Mouse (Mus musculus) ES-CJ7 (cell line): ENCODE measurements around the gene Txndc16.

Experiments
- DNase-seq: peaks from one replicate; pipeline ENCODE4 v3.0.0; 2011; ENCODE audit warnings: low read depth, low spot score

The Txndc16 gene

GRCm38 (mm10) chr14:45220090-45220956 lies at the start of gene Txndc16:
Gene Txndc16, minus strand, starts transcription at chr14:45220328.
- peak; percentile 62 for DNase-seq

GRCm38 (mm10) chr14:45263831-45264592 lies 43.9 kb upstream of the Txndc16 start:
- no peak for DNase-seq

DNA sequence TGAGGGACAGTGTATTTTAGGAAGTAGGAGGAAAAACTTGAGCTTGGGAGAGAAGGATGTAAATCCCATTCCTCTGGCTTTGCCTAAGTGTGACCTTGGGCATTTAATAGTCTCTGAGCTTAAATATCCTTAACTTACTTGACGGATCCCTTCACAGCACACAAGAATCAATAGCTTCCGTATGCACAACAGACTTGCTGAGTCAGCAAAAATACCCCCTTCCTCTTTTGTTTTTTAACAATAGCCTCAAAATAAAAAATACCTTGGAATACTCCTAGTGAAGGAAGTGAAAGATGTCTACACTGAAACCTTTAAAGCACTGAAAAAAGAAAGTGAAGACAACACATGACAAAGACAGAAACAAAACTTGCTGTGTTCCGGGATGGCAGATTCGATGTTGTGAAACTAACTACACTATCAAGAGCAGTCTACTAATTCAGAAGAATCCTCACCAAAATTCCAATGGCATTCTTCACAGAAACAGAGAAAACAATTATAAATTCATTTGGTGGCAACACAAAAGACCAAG lies 31.5 kb upstream of the Txndc16 start:
- DNase-seq = no peak

DNA sequence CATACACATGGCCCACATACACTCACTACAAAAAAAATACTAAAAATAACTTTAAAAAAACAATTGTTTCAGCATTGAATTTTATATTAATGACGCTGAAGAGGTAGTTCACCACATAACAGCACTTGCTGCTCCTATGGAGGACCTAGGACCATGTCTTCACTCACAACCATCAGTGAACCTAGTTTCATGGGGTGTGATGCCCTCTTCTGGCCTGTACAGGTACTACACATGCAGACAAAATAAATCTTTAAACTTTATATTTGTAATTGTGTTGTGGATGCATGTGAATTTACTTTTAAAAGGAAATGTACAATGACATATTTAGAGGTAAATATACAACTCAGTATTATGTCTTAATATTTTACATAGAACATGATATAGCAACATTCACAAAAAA lies 21.5 kb upstream of the Txndc16 start:
- DNase-seq = peak; percentile 27

GRCm38 (mm10) chr14:45239042-45239441 lies 18.9 kb upstream of the Txndc16 start:
- DNase-seq = no peak

GRCm38 (mm10) chr14:45220957-45221630 lies 966 bp upstream of the Txndc16 start:
- DNase-seq = peak; percentile 9

GRCm38 (mm10) chr14:45219281-45220089 lies 643 bp downstream of the Txndc16 start, which contains the start of gene Gpr137c:
Gene Gpr137c, plus strand, starts transcription at chr14:45219717.
- peak; percentile 100 for DNase-seq

DNA sequence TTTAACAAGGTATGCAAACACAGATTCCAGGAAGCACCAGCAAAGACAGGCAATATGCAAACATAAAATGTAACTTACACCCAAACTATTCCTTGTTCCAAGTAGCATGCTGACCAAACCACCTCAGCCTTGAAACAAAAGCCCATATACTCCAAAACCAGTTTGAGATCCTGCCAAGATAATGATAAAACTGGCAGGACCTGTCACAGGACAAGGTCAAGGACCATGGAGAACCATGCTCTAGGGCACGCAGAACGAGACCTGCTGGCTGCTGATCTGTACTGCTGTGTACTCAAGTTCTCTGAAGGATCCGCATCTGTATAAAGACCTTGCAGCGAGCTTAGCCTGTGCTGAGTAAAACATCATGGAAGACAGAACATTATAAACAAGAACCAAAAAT lies 2.4 kb downstream of the Txndc16 start:
- no peak for DNase-seq

DNA sequence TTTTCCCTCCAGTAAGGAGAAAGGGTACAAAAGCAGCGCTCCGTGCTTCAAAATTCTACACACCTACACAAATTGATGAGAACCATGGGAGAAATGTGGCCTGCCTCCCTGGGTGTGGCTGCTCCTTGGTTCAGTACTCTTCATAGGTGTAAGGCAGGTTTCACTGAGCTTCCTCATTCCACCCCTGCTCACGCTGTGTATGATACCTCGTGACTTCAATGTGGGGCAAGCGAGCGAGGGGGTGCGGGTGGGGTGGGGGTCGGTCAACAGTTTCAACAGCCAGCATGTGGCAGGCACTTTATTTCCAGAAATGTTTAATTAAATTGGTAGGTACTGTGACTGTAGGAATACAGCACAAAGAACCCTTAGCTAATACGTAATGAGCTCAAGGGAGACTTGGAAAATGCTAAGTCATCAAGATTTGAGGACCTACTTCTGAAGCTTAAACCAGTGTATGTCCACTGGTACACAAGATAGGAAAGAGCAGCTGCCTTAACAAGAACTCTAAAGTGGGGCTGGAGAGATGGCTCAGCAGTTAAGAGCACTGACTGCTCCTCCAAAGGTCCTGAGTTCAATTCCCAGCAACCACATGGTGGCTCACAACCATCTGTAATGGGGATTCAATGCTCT lies 3.3 kb downstream of the Txndc16 start:
- DNase-seq = no peak

- no peak for DNase-seq
Measured at GRCm38 (mm10) chr14:45211431-45211830, 8.7 kb downstream of the Txndc16 start.

- DNase-seq = peak; percentile 19
Measured at GRCm38 (mm10) chr14:45210683-45211082, 9.4 kb downstream of the Txndc16 start.

GRCm38 (mm10) chr14:45200607-45201006 lies 19.5 kb downstream of the Txndc16 start:
- no peak for DNase-seq

GRCm38 (mm10) chr14:45190999-45191398 lies 29.1 kb downstream of the Txndc16 start:
- DNase-seq = no peak

- DNase-seq = no peak
Measured at GRCm38 (mm10) chr14:45181611-45182010, 38.5 kb downstream of the Txndc16 start.

- no peak for DNase-seq
Measured at GRCm38 (mm10) chr14:45179606-45180005, 40.5 kb downstream of the Txndc16 start.

DNA sequence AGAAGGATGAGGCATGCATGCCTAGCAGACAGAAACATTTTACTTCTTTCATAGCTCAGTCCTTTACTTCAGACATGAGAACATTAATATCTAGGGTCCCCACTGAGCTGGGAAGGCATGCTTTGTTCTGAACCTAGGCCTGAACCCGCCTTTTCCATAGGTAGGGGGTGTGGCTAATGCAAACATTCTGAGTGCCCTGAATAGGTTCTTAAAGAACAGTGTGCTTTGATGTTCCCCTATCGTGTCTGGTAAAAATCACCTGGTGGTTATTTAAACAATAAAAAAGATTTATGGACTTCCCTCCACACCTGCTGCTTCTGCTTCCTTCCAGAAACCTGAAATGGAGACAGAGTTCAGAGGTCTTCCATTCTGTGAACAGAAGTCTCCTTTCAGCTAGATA lies 40.9 kb downstream of the Txndc16 start:
- DNase-seq = no peak

GRCm38 (mm10) chr14:45175012-45175740 lies 45.0 kb downstream of the Txndc16 start:
- peak; percentile 10 for DNase-seq

DNA sequence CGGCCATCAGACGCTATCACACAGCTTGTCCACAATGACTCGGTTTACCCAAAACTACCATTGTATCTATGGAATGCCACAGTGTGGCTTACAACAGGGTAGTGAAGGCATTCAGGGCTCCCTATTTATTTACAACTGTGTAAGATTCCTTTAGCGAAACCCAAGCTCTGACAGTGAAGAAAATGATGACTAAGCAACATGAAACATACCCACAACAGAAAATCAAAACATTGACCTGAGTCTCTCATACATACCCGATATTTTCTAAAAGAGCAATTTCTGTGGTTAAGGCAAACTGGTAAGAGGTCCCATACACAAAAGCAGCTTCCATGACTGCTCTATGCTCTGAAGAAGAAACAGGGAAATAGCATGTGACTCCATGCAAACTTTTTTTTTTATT lies 47.9 kb downstream of the Txndc16 start:
- no peak for DNase-seq

GRCm38 (mm10) chr14:45167366-45167765 lies 52.8 kb downstream of the Txndc16 start:
- DNase-seq = peak; percentile 15
